Mouse (Mus musculus): Measurements from ENCODE around the gene Il25. TPM values are rescaled to one million over a fixed set of nuclear protein-coding genes. Genes with fewer than 3 reads are reported as not detected.

The Il25 gene
- polyA plus RNA-seq, 1 experiment = not detected

- Histone ChIP-seq H3K4me3 (replicated peaks) (no peak within 1 kb of the TSS), H3K4me1 (ENCODE audit: control insufficient read depth) (peaks cover 21% of the 10 kb centered on the region), H3K9me3 (ENCODE audit: control insufficient read depth, low read length) (peaks cover 10% of the 10 kb centered on the region), H3K36me3 (ENCODE audit: control insufficient read depth) (no peaks in the 10 kb centered on the region), H3K27me3 (ENCODE audit: control insufficient read depth) (peaks cover 69% of the 10 kb centered on the region)
- no peak for TF ChIP-seq GATA1 (IDR thresholded peaks at IDR 0.05; ENCODE audit: low read length)
- TF ChIP-seq TAL1 (IDR thresholded peaks at IDR 0.05; ENCODE audit: low read length) = no peak
These were observed 6.8 kb upstream of the Il25 start, which contains the start of gene Efs for GRCm38 (mm10) chr14:54925349-54926342. Gene Efs, minus strand, starts transcription at chr14:54926126.

- peaks cover 21% of the 10 kb centered on the region for H3K4me1 ChIP-seq (ENCODE audit: control insufficient read depth)
- peaks cover 67% of the 10 kb centered on the region for H3K27me3 ChIP-seq (ENCODE audit: control insufficient read depth)
- H3K36me3 ChIP-seq (ENCODE audit: control insufficient read depth) = no peaks in the 10 kb centered on the region
- H3K9me3 ChIP-seq (ENCODE audit: control insufficient read depth, low read length) = peaks cover 2% of the 10 kb centered on the region; the same call in 1 of the 2 replicates
- H3K4me3 ChIP-seq (replicated peaks) = no peak overlapping the region
- TF ChIP-seq TAL1 (IDR thresholded peaks at IDR 0.05; ENCODE audit: low read length) (no peak), GATA1 (IDR thresholded peaks at IDR 0.05; ENCODE audit: low read length) (no peak)
These were observed 5.9 kb upstream of the Il25 start for GRCm38 (mm10) chr14:54926401-54927158.

GRCm38 (mm10) chr14:54927296-54927695, 5.2 kb upstream of the Il25 start:
- Histone ChIP-seq H3K27me3 (ENCODE audit: control insufficient read depth) (peaks cover 67% of the 10 kb centered on the region), H3K36me3 (ENCODE audit: control insufficient read depth) (no peaks in the 10 kb centered on the region), H3K4me3 (replicated peaks) (no peak overlapping the region), H3K9me3 (ENCODE audit: control insufficient read depth, low read length) (peaks cover 2% of the 10 kb centered on the region; the same call in 1 of the 2 replicates), H3K4me1 (ENCODE audit: control insufficient read depth) (peaks cover 21% of the 10 kb centered on the region)
- TF ChIP-seq GATA1 (IDR thresholded peaks at IDR 0.05; ENCODE audit: low read length) = no peak
- TF ChIP-seq TAL1 (IDR thresholded peaks at IDR 0.05; ENCODE audit: low read length) = no peak

GRCm38 (mm10) chr14:54929801-54930200, 2.7 kb upstream of the Il25 start:
- no peaks in the 10 kb centered on the region for H3K36me3 ChIP-seq (ENCODE audit: control insufficient read depth)
- H3K27me3 ChIP-seq (ENCODE audit: control insufficient read depth) = peaks cover 55% of the 10 kb centered on the region
- H3K9me3 ChIP-seq (ENCODE audit: control insufficient read depth, low read length) = peaks cover 2% of the 10 kb centered on the region; the same call in 1 of the 2 replicates
- peaks cover 12% of the 10 kb centered on the region for H3K4me1 ChIP-seq (ENCODE audit: control insufficient read depth)
- no peak overlapping the region for H3K4me3 ChIP-seq (replicated peaks)
- TF ChIP-seq TAL1 (IDR thresholded peaks at IDR 0.05; ENCODE audit: low read length) (no peak), GATA1 (IDR thresholded peaks at IDR 0.05; ENCODE audit: low read length) (no peak)

- Histone ChIP-seq H3K27me3 (ENCODE audit: control insufficient read depth) (peaks cover 48% of the 10 kb centered on the region), H3K9me3 (ENCODE audit: control insufficient read depth, low read length) (no peaks in the 10 kb centered on the region; the same call in 1 of the 2 replicates), H3K4me3 (replicated peaks) (no peak overlapping the region), H3K4me1 (ENCODE audit: control insufficient read depth) (peaks cover 6% of the 10 kb centered on the region), H3K36me3 (ENCODE audit: control insufficient read depth) (no peaks in the 10 kb centered on the region)
- TF ChIP-seq TAL1 (IDR thresholded peaks at IDR 0.05; ENCODE audit: low read length) (no peak), GATA1 (IDR thresholded peaks at IDR 0.05; ENCODE audit: low read length) (no peak)
These were observed 2.1 kb upstream of the Il25 start for GRCm38 (mm10) chr14:54930431-54930830.

- Histone ChIP-seq H3K4me1 (ENCODE audit: control insufficient read depth) (no peaks in the 10 kb centered on the region), H3K27me3 (ENCODE audit: control insufficient read depth) (peaks cover 7% of the 10 kb centered on the region), H3K36me3 (ENCODE audit: control insufficient read depth) (no peaks in the 10 kb centered on the region), H3K9me3 (ENCODE audit: control insufficient read depth, low read length) (no peaks in the 10 kb centered on the region), H3K4me3 (replicated peaks) (no peak within 1 kb of the TSS)
- TF ChIP-seq TAL1 (IDR thresholded peaks at IDR 0.05; ENCODE audit: low read length) (no peak), GATA1 (IDR thresholded peaks at IDR 0.05; ENCODE audit: low read length) (no peak)
These were observed 3.7 kb downstream of the Il25 start, which contains the start of gene Cmtm5 for GRCm38 (mm10) chr14:54935904-54936830. Gene Cmtm5, plus strand, starts transcription at chr14:54936261.

- no peak overlapping the region for H3K4me3 ChIP-seq (replicated peaks)
- H3K4me1 ChIP-seq (ENCODE audit: control insufficient read depth) = no peaks in the 10 kb centered on the region
- no peaks in the 10 kb centered on the region for H3K9me3 ChIP-seq (ENCODE audit: control insufficient read depth, low read length)
- TF ChIP-seq TAL1 (IDR thresholded peaks at IDR 0.05; ENCODE audit: low read length) (no peak), GATA1 (IDR thresholded peaks at IDR 0.05; ENCODE audit: low read length) (no peak)
- no peaks in the 10 kb centered on the region for H3K36me3 ChIP-seq (ENCODE audit: control insufficient read depth)
- peaks cover 7% of the 10 kb centered on the region for H3K27me3 ChIP-seq (ENCODE audit: control insufficient read depth)
These were observed 4.3 kb downstream of the Il25 start for GRCm38 (mm10) chr14:54936831-54937160.

Measured in erythroblast, embryonic 14.5 days (primary cell).